Mouse (Mus musculus) megakaryocyte-erythroid progenitor cell, adult 5-6 weeks (primary cell): ENCODE measurements around the gene Prom2. TPM values are rescaled to one million over a fixed set of nuclear protein-coding genes. Genes with fewer than 3 reads are reported as not detected.
A peak's percentile ranks its signal among the peaks of the same experiment; 100 is the strongest.

Experiments used
- ATAC-seq: replicated peaks from 2 replicates; pipeline ENCODE4 v1.8.0; 2016; ENCODE audit warnings: mild to moderate bottlenecking, inconsistent platforms; ENCODE audit not compliant: severe bottlenecking, poor library complexity, low FRiP score, low TSS enrichment
- total RNA-seq, 2 experiments: library from RNA; stranded (forward) in 1 of 2; stranded (reverse) in 1 of 2; fragments of 200-1000, 215-1000 nt in 1 of 2; fragments of >200 nt in 1 of 2; fragmentation: Nextera tagmentation in 1 of 2; gene quantifications; 2 replicates each; pipeline ENCODE4 v1.2.3; 2014 to 2017

Prom2 gene
- total RNA-seq (2014; fragmentation: Nextera tagmentation) (not detected in 2 replicates), total RNA-seq (2017) (not detected in 2 replicates)

DNA sequence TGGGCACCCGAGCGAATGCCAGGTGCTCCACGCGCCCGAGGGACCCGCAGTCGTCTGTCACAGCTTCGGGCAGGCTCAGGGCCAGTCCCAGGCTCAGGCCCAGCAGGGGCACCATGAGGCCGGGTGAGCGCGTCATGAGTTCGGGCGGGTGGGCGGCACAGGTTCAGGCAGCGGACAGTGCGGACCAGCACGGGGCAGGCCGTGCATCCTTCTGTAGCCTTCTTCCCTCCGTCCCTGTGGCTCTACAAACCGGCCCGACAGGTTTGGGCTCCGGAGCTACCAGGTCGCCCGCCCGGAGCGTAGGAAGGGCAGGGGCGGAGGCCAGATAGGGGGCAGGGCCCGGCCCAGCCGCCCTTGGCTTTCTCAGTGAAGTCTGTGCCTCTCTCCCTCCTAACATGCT lies at the start of gene Prom2:
Gene Prom2 (minus strand): TSS at position 283 of the 400 bp plus-strand sequence.
- ATAC-seq: no peak

GRCm38 (mm10) chr2:127590840-127591239 lies 49.6 kb upstream of the Prom2 start:
- no peak for ATAC-seq

DNA sequence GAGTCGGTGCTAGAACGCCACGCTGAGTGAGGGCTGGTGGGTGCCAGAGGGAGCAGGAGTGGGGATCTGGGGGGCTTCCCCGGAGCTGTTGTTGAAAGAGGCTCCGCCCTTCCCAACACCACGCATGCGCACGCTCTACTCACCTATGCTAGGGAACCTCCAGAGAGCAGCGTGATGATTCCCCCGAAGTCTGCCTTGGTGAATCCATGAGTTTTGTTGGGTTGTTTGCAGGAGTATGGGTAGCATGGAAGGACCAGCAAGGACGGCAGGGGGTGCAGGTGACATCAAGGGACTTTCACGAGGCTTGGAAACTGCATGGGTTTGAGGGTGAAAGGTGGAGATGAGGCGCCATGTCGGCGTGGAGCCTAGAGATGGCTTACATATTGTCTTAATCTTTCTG lies 48.9 kb upstream of the Prom2 start:
- ATAC-seq: no peak

GRCm38 (mm10) chr2:127588897-127589296 lies 47.6 kb upstream of the Prom2 start:
- ATAC-seq: no peak

DNA sequence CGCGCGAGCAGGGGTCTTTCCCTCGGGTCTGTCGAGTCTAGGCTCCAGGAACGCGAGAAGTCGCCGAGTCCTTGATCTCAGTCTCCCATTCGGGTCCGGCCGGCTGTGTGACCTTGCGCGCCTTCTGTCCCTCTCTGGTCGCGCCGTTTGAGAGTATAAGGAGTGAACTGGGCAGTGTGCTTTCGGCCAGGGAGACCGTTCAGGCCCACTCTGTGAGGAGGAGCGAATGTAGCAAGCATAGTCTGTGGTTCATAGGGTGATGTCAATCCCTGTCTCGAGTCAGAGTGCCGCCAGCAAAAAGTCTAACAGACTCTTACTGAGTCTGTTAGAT lies 46.2 kb upstream of the Prom2 start:
- peak; percentile 30 for ATAC-seq

DNA sequence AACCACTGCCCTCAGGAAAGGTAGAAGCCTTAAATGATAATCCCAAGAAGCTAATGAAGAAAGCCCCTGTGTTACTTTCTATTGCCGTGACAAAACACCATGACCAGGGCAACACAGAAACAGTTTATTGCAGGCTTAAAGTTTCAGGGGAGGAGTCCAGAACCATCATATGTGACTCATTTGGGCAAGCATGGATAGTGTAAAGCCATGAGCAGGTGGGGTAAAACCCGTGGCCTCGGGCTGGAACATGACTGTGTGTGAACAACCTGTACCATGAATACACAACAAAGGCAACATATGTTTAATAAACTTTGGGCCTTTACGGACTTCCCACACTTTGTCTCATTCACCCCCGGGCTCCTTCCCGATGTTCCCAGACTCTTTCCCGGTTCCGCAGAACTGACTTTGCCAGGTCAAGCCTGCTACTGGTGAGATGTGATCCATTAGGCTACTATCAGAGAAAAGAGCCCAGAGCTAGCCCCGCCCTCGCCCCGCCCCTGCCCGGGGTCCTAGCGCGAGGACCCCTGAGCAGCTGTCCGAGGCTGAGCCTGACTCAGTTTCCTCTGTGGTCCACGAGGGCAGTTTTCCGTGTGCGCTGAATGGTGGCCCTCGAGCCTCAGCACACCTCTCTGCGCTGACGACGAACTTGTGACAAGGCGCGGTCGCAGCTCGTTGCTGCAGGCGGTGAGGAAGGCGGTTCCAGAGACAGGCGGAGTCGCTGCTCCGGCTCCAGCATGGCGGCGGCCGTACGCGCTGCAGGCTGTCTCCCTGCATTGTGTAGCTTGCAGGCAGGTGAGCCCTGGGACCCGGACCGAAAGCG lies 45.6 kb upstream of the Prom2 start, which contains the start of the genes Zfp661 and Mrps5:
Gene Zfp661 (minus strand): TSS at position 401 of the 820 bp plus-strand sequence.
Gene Mrps5 (plus strand): TSS at position 529 of the 820 bp plus-strand sequence.
- ATAC-seq: peak; percentile 74

- peak; percentile 85 for ATAC-seq
Measured at GRCm38 (mm10) chr2:127584436-127584858, 43.2 kb upstream of the Prom2 start.

DNA sequence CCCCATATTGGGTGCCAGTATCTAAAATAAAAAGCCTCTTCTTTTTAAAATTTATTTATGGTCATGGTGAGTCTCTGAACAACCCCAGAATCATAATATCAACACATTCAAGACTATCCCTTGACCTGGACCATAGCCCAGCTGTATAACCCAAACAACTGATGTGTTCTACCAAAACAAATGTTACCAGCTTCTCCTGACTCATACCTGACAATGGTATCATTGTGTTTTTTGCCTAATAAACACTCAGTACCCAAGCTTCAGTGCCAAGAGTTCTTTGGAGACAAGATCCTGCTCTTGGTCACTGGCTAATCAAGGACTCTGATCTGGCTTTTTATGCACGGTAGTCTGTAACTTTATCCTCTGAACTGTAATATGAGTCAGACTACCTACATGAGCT lies 32.1 kb upstream of the Prom2 start:
- no peak for ATAC-seq

- peak; percentile 99 for ATAC-seq
Measured at GRCm38 (mm10) chr2:127559070-127559966, 18.1 kb upstream of the Prom2 start.

DNA sequence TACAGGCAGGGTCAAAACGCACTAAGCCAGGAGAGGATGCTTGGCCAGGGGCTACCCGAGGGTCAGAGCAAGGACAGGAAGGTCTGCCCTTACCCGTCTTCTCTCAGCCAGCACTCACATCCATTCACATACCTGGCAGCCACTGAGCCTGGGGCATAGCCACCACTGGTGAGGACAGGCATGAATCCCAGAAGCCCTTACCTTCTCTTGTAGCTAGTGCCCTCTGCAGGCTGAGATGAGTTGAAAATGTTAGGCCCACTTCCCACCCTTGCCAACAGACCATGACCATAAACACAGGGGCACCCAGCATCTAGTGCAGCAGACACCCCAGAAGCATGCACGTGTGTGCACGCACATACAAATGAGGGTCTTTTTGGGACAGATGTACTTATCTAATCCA lies 9.8 kb upstream of the Prom2 start:
- ATAC-seq: 0 out of 2 replicates have a peak, but pooled peaks have one; percentile 33

DNA sequence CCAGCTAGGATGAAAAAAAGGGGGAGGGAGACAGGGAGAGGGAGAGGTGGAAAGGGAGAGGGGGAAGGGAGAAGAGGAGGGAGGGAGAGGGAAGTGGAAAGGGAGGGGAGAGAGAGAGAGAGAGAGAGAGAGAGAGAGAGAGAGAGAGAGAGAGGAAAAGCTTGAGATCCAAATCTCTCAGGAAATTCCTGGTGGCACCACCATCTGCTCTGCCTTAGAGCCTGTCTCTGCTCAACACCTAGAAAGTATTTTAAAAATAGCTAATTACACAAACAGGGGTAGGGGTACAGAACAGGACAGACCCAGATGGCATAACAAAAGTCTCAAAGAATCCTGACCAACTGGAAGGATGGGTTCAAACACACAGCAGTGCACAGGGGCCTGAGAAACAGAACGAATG lies 9.2 kb upstream of the Prom2 start:
- no peak for ATAC-seq

- ATAC-seq: no peak
Measured at GRCm38 (mm10) chr2:127549711-127550110, 8.4 kb upstream of the Prom2 start.

GRCm38 (mm10) chr2:127548342-127549074 lies 7.2 kb upstream of the Prom2 start:
- ATAC-seq: peak; percentile 75

DNA sequence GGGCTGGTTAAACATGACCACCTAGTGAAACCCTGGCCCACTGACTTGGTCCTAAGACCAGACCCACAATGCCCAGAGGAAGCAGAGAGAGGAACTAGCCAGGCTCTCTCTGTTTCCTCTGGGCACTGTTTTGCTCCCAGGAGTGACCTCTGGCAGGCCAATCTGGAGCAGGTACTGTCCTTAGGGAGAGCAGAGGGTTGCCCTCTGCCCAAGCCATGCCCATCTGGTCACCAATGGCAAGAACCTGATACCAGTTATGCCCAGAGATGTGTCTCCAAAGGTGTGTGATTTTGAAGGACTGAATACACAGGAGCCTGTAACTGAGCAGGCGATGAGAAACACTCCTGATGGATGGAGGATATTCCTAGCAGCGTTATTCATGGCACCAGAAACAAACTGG lies 430 bp upstream of the Prom2 start:
- no peak for ATAC-seq

GRCm38 (mm10) chr2:127539494-127539893 lies 1.8 kb downstream of the Prom2 start:
- ATAC-seq: peak; percentile 47

DNA sequence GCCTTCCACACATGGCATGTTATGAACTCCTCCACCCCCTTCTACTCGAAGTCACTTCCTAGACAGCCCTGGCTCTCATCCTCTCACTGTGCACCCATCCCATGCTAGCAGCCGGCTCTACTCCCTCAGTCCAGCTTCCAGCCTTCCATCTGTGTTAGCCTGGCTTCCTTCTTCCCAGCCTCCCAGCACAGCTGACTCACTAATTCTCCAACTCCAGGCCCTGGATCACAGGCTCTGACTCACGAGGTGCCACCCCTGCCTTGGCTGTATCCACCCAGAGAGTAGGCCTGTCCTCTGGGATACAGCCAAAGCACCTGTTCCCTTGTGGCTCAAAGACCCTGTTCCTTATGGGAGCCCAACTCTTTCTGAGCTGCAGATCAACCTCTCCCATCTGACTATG lies 3.7 kb downstream of the Prom2 start:
- no peak for ATAC-seq

DNA sequence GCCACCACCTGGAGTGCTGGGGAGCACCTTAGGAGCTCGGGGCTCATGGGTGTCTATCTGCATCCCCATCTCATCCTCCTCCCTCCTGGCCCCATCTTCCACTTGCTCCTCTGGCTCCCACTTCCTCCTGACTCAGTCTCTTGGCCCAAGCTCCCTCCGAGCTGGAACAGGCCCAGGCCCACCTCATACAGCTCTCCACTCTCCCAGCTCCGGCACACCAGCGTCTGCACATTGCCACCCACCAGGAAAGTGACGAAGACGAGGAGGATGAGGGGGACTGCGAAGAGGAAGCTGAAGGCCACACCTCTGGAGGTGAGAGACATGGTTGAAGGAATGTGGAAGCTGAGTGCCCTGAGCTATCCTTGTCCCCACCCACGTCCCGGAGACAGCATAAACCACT lies 5.9 kb downstream of the Prom2 start:
- no peak for ATAC-seq

DNA sequence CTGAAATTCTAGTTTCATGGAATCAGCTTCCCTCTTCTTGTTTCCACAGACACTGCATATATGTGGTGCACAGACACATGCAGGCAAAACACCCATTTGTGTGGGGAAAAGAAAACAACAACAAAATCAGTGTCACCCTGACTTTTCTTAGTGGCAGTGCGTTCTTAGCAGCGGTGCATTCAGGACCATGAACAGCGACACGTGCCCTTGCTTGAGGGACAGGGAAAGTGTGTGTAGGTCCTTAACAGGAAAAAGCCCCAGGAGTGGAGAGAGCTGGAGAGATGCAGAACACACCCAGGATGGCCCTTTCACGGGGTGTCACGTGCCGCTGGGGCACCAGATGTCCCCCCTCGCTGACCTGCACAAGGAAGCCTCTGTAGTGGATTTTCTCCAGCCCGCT lies 8.9 kb downstream of the Prom2 start:
- no peak for ATAC-seq

- ATAC-seq: no peak
Measured at GRCm38 (mm10) chr2:127531592-127531991, 9.7 kb downstream of the Prom2 start.

DNA sequence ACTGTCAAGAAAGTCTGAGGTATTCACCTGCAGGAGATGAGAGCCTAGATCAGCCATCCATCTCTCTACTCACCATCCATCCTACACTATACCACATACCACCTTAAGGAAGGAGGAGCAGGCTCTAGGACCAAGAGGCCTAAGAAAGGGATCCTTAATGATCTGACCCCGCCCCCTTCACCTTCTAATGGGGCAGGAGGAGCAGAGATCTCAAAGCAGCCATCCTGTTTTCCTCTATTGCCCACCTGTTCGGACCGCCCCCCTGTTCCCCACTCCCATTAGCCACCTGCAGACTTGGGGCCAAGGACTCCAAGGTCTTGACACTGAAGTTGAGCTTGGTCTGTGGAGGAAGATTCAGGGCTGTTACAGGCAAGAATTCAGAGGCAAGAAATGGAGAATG lies 10.8 kb downstream of the Prom2 start:
- no peak for ATAC-seq
